Mouse (Mus musculus): ENCODE data around the gene Nell2.
A peak's percentile ranks its signal among the peaks of the same experiment; 100 is the strongest.

Nell2 gene

DNA sequence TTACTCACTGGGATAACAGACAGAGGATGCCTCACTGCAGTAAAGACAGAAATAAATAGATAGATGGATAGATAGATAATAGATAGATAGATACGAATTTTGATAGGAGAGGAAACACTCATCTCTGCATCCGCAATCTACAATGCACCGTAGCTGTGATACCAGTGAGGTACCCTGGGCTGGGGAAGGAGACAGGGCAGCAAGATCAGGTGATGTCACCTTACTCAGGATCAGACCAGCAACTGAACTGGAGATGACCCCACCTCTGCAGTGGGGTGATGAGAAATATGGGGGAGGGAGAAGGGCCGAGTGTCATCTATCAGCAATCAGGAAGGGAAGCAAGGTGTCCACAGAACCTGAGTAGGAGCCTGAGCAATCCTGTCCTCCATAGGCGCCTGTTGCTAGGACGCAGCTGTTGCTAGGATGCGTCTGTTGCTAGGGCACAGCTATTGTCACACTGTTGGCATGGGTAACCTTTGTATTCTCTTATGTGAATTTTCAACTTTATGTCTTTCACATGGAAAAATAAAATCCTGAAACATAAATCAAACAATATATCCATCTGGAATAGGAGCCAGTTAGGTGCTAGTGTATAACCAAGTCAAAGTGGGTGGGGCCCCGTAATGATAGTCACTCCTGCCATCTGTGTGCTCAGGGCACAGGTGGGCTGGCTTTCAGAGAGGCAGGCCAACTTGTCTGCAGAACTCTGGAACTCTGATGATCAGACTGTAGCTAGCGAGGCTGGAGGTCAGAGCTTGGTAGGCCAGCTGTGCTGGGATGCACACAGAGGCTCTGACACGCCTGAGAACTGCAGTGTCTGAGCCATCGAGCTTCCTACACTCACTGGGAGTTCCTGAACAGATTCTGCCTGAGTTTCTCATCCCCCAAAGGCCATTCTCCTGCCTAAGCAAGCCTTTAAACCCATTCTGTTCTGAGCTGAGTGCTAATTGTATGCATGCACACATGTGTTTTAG lies 193.7 kb downstream of the Nell2 start:
- DNase-seq (ENCODE audit: low read depth, low spot score) = no peak

DNA sequence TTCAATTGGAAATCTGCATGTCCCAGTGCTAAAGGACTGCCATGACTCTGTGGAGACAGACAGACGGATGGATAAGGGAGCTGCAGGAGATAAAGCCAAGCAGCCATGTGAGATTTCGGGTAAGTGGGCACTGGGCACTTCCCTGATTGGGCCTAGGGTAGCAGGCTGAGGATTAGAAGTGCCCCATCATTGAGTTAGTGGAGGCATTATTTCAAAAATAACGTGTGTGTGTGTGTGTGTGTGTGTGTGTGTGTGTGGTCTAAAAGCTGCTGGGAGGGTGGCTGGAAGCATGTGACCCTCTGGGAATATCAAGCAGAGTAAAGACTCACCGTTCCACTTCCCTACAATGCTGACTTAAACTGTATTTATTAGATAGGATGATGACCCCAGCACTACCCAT lies 195.1 kb downstream of the Nell2 start:
- no peak for DNase-seq (ENCODE audit: low read depth, low spot score)

DNA sequence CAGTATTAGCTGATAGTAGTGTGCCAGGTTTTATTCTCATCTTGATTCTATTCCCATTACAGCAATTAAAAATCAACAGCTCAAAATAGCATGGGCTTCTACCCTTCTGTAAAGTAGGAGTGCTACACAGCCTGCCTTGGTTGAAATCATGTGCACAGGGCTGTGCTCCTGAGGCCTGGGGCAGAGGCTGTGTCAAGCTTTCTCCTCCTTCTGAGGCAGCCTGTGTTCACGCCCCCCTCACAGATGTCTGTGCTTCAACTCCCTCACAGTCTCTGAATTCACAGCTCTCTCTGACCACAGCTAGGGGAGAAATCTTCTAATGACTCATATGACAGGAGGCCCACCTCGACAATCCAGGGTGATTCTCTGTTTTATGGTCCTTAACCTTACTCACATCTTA lies 197.4 kb downstream of the Nell2 start:
- no peak for DNase-seq (ENCODE audit: low read depth, low spot score)

DNA sequence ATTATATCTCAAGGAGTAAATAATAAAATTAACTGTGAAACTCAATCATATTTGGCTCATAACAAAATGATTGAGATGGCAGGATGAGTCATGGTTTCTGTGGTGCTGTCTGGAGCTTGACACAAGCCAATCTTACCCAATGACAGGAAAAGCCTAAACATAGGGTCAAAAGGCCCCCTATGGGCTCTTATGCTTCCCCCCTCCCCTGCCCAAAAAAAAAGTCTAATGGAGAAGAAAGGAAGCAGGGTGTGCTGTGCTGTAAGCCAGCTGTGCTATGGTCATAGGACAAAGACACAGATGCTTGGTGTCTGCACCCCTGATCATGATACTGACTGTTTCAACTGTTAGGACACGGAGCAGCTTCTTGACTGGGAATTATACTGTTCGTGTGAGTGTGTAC lies 205.6 kb downstream of the Nell2 start:
- peak; percentile 6 for DNase-seq (ENCODE audit: low read depth, low spot score)

DNA sequence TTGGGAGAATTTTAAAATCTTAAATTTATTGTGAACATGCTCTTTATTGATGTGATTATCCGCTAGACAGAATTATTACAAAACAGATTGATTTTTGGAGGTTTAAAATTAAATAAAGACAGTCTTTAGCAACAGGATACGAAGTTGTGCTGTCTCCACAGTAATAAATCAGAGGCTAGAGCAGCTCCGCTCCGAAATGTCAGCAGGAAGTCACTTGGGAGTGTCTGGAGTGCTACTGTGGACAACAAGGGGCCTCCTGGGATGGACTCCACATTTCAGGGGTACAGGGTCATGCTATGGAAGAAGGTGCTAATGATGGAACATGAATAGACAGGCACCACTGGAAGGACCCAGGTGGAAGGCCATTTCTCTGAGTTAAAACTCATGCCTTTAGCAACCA lies 211.7 kb downstream of the Nell2 start:
- DNase-seq (ENCODE audit: low read depth, low spot score) = no peak

DNA sequence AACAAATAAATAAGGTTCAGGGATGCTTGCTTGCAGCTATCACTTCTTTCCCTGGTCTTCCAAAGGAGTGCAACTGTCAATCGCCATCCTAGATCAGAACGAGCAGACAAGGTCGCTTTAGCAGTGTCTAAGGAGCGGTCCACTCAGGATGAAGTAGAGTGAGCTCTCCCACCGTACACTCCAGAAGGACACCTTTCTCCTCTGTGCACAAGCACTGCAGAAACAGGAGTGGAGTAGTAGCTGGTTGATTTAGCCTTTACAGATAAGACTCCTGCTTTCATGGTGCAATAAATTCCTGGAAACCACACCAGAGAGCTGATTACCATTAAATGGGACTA lies 213.6 kb downstream of the Nell2 start:
- DNase-seq (ENCODE audit: low read depth, low spot score) = no peak

DNA sequence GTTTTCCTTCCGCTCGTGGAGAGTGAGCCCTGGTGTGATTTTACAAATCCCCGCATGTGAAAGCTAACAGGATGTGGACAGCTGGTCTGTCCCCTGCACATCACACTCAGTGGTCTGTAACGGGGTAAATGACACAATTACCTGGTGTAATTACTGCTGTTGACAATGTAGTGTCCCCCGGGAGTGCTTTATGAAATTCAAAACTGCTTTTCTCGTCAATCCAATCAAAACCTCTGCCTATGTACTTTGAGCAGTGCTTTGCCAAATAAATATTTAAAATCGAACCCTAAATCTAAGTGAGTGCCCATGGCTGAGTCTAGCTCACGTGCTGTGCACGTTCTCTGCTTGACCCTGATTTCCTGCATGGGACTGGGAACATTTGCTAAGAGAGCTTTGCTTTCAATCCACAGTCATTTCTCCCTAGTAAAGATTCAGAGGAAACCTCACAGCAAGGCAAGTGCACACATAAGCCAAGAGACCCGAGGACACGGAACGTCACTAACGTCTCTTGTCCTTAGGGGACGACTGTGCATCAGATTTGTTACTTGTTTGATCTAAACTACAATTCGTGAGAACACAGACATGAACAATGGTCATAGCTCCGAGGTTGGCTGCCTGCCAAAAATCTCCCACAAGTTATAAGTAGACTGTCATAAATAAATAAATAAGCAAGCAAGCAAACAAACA lies 214.1 kb downstream of the Nell2 start:
- DNase-seq (ENCODE audit: low read depth, low spot score) = peak; percentile 2

DNA sequence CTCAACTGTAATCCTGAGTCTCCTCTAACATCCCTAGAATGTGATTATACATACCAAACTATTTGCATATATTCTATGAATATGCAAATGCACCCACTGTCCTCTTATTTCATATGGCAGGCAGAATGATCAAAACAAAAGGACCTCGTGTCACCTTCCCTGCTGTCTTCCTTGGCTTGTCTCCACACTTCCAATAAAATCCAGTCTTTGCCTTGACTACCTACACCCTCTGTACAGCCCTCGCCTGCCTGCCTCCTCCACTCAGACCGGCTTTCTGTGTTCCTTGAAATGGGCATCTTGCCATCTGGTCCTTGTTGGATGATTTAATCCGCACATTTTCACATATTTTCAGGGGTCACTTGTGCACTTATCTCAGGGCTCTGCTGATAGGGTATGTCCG lies 215.1 kb downstream of the Nell2 start:
- no peak for DNase-seq (ENCODE audit: low read depth, low spot score)

DNA sequence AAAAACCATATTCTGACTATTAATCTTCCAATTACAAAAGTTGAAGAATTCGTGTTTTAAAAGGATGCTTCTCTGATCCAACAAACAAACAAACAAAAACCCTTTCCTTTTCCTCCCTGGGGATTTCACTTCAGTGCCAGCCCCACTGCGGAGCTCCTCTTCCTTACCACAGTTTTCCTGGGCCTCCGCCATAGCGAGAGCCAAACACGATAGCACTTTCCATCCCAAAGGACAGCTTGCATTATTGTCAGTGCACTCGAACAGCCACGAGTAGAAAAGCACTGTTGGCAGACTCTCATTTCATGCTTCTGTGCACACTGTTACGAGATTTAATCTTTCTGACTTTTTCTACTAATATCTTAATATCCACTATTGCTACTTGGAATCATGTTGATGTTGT lies 224.3 kb downstream of the Nell2 start:
- no peak for DNase-seq (ENCODE audit: low read depth, low spot score)

DNA sequence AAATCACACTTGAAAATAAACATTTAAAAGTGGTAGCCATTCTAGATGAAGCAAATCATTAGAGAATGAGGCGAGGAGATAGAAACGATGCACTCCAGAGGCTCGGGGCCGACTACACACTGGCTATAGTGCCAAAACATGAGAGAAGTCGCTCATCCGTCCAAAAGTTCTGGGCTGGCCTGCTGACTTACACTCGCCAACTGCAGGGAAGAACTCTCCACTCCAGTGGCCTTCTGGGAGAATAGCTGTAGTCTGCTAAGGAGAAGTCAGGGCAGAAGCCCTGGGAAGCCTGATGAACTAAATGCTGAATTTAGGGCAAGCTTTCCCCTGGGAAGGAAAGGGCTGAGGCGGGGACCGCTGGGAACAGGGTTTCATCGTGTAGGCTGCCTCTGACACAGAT lies 231.8 kb downstream of the Nell2 start:
- no peak for DNase-seq (ENCODE audit: low read depth, low spot score)

DNA sequence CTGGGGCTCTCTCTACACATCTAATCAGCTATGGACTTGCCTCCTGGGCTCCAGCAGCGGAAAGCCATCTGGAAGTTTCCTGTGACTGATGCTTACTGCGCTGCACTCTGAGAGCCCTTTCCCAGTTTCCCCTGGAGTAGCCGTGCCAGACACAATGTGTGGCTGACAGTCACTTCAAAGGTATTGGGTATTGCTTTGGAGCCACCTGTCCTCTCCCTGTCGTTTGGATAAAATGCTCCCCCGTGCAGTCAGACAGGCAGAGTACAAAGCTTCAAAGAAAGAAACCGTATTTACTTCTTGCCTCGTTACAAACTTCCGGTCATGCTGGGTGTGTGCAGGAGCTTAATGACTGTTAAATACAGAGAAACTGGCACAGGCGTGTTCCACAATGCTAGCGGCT lies 239.3 kb downstream of the Nell2 start:
- DNase-seq (ENCODE audit: low read depth, low spot score) = no peak

DNA sequence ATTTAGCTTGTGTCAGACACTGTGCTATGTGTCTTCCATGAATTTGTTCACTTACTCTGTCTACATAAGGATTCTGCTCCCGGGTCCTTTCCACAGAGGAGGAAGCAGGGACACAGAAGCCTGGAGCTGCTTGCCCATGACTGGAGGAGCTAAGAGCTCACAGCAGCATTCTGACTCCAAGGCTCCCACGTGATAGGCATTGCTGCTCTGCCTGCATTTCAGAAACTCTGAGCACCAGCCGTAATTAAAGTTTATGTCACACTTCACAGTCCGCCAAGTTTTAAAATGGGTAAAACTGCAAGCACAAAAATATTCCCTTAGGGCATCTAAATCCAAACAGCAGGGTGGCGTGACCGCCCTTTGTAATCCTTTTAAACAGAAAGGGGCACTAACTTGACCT lies 243.2 kb downstream of the Nell2 start:
- DNase-seq (ENCODE audit: low read depth, low spot score) = no peak

DNA sequence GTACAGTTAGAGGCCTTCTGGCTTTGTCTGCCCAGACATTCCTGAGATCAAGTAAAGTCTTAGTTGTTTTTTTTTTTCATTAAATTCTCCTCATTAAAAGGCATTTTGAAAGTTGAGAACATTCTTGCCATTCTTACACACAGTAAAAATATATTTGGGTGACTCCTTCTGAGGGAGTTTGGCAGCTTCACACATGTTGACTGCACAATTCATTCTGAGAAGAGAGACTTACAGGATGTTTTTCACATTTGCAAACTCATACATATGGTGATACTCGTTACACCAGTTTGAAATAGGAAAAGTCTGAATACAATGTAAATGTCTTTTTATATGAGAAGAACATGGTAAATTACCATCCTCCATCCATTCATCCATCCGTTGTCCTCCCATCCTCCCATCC lies 247.4 kb downstream of the Nell2 start:
- no peak for DNase-seq (ENCODE audit: low read depth, low spot score)

DNA sequence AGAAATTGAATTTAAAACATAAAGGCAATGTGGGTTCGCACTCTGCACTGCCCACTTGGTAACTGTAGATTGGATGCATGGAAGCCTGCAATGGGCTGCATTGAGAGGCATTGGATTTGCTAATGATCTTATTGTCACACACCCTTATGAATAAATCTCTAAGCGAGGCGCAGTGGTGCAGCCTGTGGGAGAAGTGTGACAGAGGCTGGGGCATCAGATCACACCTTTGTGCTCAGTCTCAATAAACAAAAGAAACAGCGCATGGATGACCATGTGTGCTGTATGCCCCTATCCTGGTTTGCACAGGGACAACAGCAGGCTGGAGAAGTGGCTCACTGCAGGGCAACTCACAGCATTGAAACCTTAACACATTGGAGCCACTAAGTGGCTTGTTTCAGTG lies 250.4 kb downstream of the Nell2 start:
- DNase-seq (ENCODE audit: low read depth, low spot score) = no peak

DNA sequence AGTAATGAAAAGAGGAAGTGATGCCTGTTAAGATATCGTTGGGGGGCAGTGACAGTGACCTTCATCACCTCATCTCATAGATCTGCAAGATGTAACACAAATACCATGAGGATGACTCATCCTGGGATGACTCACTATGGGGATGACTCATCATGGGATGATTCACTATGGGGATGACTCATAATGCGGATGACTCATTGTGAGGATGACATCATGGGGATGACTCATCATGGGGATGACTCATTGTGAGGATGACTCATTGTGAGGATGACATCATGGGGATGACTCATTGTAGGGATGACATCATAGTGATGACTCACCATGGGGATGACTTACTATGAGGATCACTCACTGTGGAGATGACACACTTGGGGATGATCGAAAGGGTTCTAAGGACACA lies 251.8 kb downstream of the Nell2 start:
- peak; percentile 37 for DNase-seq (ENCODE audit: low read depth, low spot score)

DNA sequence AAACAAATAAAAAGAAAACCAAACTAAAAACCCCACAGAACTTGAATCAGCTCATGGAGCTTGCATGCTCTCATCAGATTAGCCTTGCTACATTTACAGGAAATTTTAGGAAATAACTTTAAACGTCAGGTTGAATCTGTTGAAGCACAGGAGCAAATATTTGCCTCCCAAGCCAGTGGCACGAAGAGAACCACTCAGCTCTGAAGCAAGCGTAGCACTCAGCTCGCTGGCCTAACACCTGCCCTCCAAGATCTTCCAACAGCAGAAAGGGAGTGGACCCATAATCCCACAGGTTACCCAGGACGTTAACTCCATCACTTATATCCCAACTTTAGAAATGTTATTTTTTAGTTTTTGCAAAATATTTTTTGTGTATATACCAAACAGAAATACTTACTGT lies 252.8 kb downstream of the Nell2 start:
- DNase-seq (ENCODE audit: low read depth, low spot score) = no peak

DNA sequence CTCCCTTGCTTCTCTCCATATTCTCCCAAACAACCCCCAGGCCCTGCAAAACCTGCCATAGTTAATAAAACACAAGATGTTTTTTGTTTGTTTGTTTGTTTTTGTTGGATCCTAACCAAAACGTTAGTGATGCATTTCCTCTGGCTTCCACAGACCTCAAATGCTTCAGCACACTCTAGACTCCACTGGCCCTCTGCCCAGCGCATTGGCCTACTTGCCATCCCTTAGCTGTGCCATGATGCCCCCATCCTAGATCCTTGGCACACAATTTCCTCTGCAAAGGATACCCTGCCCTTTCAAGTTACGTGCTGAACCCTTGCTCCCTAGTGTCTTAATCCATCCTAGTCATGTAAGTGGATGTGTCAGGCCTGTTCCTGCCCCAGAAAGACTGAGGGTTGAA lies 255.1 kb downstream of the Nell2 start:
- no peak for DNase-seq (ENCODE audit: low read depth, low spot score)

DNA sequence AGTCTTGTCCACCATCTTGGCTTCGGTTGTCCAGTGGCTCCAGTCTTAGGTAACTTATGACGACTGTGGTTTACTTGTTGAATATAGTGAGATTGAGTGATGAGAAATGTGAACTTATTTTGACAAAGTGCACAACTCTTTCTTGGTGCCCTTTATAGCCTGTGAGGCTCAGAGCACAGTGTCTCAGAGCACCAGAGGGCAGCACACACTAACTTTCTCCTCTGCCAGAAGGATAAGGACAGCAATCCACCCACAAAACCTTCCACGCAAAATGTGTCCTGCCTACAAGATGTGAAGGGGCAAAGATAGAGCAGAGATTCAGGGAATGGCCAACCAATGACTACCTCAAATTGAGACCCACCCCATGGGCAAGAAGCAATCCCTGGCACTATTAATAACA lies 256.2 kb downstream of the Nell2 start:
- DNase-seq (ENCODE audit: low read depth, low spot score) = no peak

DNA sequence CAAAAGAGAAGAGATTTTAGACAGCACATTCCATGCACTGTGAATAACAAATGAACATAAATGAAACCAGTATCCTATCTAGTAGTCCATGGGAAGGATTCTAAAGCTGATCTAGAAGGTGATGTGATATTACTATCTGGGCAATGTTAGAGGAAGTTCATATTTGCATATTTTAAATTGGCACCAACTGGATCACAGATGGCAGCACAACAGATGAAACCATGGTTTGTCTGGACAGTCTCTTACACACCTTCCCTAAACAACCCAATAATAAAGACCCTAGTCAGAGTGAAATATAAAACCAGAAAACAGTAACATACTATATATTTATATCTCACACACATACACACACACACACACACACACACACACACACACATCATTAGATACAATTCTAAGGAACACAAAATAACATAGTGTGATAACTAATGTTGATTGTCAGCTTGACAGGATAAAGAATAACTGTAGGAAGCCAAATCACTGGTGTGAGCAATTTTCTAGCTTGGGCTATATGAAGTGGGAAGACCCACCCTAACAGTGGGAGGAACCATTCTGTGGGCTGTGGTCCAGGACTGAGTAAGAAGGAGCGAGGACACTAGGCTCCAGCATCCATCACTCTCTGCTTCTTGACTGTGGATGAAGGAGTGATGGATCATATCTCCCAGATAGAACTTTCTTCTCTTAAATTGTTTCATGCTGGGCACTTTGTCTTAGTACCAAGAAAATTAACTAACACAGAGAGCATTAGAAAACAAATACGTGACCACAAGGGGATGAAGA lies 268.5 kb downstream of the Nell2 start:
- DNase-seq (ENCODE audit: low read depth, low spot score) = no peak

DNA sequence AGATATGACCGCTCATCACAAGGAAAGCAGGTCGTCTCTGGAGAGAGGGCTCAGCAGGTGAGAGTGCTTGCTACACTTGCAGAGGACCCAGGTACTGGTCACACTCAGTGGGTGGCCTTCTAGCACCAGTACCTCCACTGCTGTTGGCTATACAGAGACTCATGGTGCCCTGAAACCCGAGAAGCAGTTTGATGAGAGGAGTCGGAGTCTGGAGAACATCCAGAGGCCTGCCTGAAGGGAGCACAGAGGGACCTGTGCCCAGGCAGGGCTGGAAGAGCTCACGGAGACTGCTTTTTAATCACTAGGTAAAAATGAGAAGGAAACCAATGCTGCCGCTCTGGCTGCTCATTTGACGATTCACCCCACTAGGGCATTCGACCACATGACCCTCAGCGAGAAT lies 271.2 kb downstream of the Nell2 start:
- DNase-seq (ENCODE audit: low read depth, low spot score) = no peak

DNA sequence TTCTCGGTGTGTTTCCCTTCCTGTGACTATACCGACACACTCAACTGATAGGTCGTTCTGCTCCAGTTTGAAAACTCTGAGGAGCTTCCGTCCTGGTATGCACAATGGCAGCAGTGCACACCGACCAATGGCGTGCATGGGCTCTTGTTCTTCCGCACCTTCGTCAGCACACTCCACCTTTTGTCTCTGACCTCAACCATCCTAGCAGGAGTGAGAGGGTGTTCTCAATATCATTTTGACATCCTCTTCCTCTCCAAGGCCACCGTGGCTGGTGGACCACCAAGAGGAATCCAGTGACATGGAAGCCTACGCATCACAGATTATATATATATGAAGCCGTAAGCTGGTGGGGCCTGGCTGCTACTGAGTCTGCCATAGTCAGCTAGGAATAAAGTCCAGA lies 282.8 kb downstream of the Nell2 start:
- DNase-seq (ENCODE audit: low read depth, low spot score) = no peak

DNA sequence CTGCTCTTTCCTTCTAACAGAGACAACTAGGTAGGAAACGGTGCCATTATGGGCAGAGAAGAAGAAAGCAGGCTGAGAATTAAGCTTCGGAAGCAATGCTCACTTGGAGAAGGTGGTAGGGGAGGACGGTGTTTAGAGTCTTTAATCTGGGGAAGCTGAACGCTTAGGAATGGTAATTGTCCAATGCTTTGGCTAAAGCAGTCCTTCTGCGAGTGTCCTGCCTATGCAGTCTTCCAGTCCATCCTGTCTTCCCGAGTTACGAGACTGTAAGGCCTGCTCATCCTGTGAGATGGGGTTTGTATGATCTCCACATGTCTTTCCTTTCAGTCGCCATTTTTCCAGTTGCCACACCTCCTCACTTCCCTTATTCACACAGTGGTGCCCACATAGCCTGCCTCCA lies 284.5 kb downstream of the Nell2 start:
- DNase-seq (ENCODE audit: low read depth, low spot score) = no peak

DNA sequence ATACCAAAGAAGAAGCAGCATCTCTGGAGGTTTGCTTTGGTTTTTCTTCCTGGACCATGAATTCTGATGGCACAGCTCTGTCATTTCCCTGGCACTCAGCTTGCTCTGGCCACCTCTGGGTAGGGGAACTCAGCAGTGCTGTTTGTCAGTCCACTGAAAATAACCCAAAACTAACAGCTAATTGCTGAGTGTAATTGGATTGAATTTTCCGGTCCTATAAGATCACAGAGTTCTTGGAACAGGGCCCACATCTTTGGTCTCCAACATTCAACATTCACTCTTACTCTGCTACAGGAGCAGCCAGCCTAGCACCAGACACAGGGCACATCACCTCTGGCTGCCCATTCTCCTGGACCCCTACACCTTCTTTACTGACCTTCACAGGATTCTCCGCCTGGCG lies 287.2 kb downstream of the Nell2 start:
- no peak for DNase-seq (ENCODE audit: low read depth, low spot score)
